Comparison of ENCODE assay signal across 13 mouse cellular contexts in genomic region chr17:7461164-7461563, GRCm38 (mm10).
DNase-seq lines count a peak whose midpoint lies in the region; ATAC-seq lines count a peak whose summit lies in the region.
"Had no signal": no experiment of that assay in that cellular context is flagged by ENCODE, and none has a peak within 500 bp of the region (broad histone marks: within the 10 kb centered on the region; RNA-seq: fewer than 3 reads in every experiment).

No protein-coding gene starts in this region.

- H3K27ac ChIP-seq in hindbrain, embryonic 11.5 days (ENCODE audit: low read depth, low read length): no peak overlapping the region
- peak overlapping the region; percentile 52 for H3K27ac ChIP-seq in midbrain, embryonic 12.5 days (replicated peaks)
- H3K27ac ChIP-seq in intestine, embryonic 16.5 days (ENCODE audit: low read length): no peak overlapping the region

- H3K27me3 ChIP-seq in hindbrain, embryonic 11.5 days (ENCODE audit: control insufficient read depth, insufficient read depth, low read length): no peaks in the 10 kb centered on the region
- H3K27me3 ChIP-seq in midbrain, embryonic 12.5 days: no peaks in the 10 kb centered on the region
- no peaks in the 10 kb centered on the region for H3K27me3 ChIP-seq in intestine, embryonic 16.5 days (replicated peaks; ENCODE audit: control insufficient read depth, insufficient read depth, low read length)
- H3K27me3 ChIP-seq: CH12.LX had no signal

- no peak overlapping the region for H3K4me2 ChIP-seq in hindbrain, embryonic 11.5 days (replicated peaks; ENCODE audit: low read depth, low read length)
- H3K4me2 ChIP-seq in midbrain, embryonic 12.5 days (replicated peaks): no peak overlapping the region
- H3K4me2 ChIP-seq in intestine, embryonic 16.5 days (ENCODE audit: low read depth, low read length): no peak overlapping the region

- peak; percentile 83 for ATAC-seq in hindbrain, embryonic 11.5 days (ENCODE audit: low FRiP score)
- ATAC-seq in midbrain, embryonic 12.5 days (ENCODE audit: low FRiP score, low read depth): peak; percentile 91
- ATAC-seq in activated CD4-positive, CD25-positive, alpha-beta regulatory T cell, adult 4 months: no peak
- no peak for ATAC-seq in intestine, embryonic 16.5 days

- H3K9me3 ChIP-seq in hindbrain, embryonic 11.5 days (ENCODE audit: control insufficient read depth, low read length): no peaks in the 10 kb centered on the region
- no peaks in the 10 kb centered on the region for H3K9me3 ChIP-seq in midbrain, embryonic 12.5 days
- no peaks in the 10 kb centered on the region for H3K9me3 ChIP-seq in intestine, embryonic 16.5 days (ENCODE audit: control insufficient read depth, low read length)

- 9% methylated on average over 6 of the region's 6 CpGs for WGBS in hindbrain, embryonic 11.5 days
- whole genome bisulfite sequencing in midbrain, embryonic 12.5 days: 7% methylated on average over 6 of the region's 6 CpGs
- 42% methylated on average over 6 of the region's 6 CpGs for WGBS in intestine, embryonic 16.5 days

- peak; percentile 65 for DNase-seq in Muller cell, postnatal 12 days (ENCODE audit: inconsistent ontology term)
- peak; percentile 33 for DNase-seq in embryo, embryonic 9.5 days (ENCODE audit: extremely low spot score)
- peak; percentile 61 for DNase-seq in hindbrain, embryonic 11.5 days (ENCODE audit: low spot score)
- no peak for DNase-seq in layer of hippocampus, adult 9-10 months (ENCODE audit: low spot score)
- DNase-seq in urinary bladder, postnatal 4 days (ENCODE audit: low spot score in 2 of 2): no peak
- DNase-seq: adrenal gland, adult 8-10 months; cerebellum, postnatal 36 days; gastrocnemius, postnatal 14 days; layer of hippocampus, adult 9-11 months had no signal

- H3K36me3 ChIP-seq in hindbrain, embryonic 11.5 days (ENCODE audit: control insufficient read depth, insufficient read depth, low read length): no peaks in the 10 kb centered on the region
- H3K36me3 ChIP-seq in midbrain, embryonic 12.5 days: no peaks in the 10 kb centered on the region
- H3K36me3 ChIP-seq in intestine, embryonic 16.5 days (ENCODE audit: control insufficient read depth, insufficient read depth, low read length): no peaks in the 10 kb centered on the region

- 0 out of 2 replicates have a peak, but pooled peaks cover 3% of the 10 kb centered on the region for H3K4me1 ChIP-seq in hindbrain, embryonic 11.5 days (replicated peaks; ENCODE audit: control insufficient read depth, insufficient read depth, low read length)
- H3K4me1 ChIP-seq in midbrain, embryonic 12.5 days: peaks cover 8% of the 10 kb centered on the region; the same call in 1 of the 2 replicates
- no peaks in the 10 kb centered on the region for H3K4me1 ChIP-seq in intestine, embryonic 16.5 days (ENCODE audit: control insufficient read depth, insufficient read depth, low read length)

- 0 out of 2 replicates have a peak overlapping the region, but pooled peaks have one; percentile 16 for H3K9ac ChIP-seq in hindbrain, embryonic 11.5 days (ENCODE audit: low read depth, low read length)
- H3K9ac ChIP-seq in midbrain, embryonic 12.5 days (replicated peaks): no peak overlapping the region
- no peak overlapping the region for H3K9ac ChIP-seq in intestine, embryonic 16.5 days (ENCODE audit: low read depth, low read length)

- H3K4me3 ChIP-seq in hindbrain, embryonic 11.5 days (ENCODE audit: low read depth, low read length): no peak overlapping the region
- no peak overlapping the region for H3K4me3 ChIP-seq in midbrain, embryonic 12.5 days
- H3K4me3 ChIP-seq in intestine, embryonic 16.5 days (ENCODE audit: low read length): no peak overlapping the region

Comparison
In these comparisons a context has a peak if more than half of its experiments do, and no peak if none do; other contexts are left out.
1. DNase-seq: peak in Muller cell, postnatal 12 days (single experiment), embryo, embryonic 9.5 days (single experiment) and hindbrain, embryonic 11.5 days (single experiment); none in layer of hippocampus, adult 9-10 months (single experiment) and urinary bladder, postnatal 4 days (0 of 2).
2. ATAC-seq: peak in hindbrain, embryonic 11.5 days (single experiment) and midbrain, embryonic 12.5 days (single experiment); none in activated CD4-positive, CD25-positive, alpha-beta regulatory T cell, adult 4 months (single experiment) and intestine, embryonic 16.5 days (single experiment).